Mouse (Mus musculus) lung, postnatal 14 days (tissue): Measurements from ENCODE around the gene Zfp628.

ENCODE experiments used
- DNase-seq: peaks from one replicate; pipeline ENCODE4 v3.0.0; 2021

Gene Zfp628

GRCm38 (mm10) chr7:4943223-4943815 is 28.3 kb downstream of the Zfp628 start:
- DNase-seq: peak; percentile 97

GRCm38 (mm10) chr7:4947855-4948254 is 32.8 kb downstream of the Zfp628 start:
- DNase-seq: peak; percentile 64

- DNase-seq: no peak
These were observed 33.4 kb downstream of the Zfp628 start for GRCm38 (mm10) chr7:4948386-4948785.

- DNase-seq: no peak
These were observed 35.7 kb downstream of the Zfp628 start for GRCm38 (mm10) chr7:4950561-4951342.

GRCm38 (mm10) chr7:4953815-4954445 is 38.9 kb downstream of the Zfp628 start:
- peak; percentile 45 for DNase-seq

- no peak for DNase-seq
These were observed 42.3 kb downstream of the Zfp628 start for GRCm38 (mm10) chr7:4957361-4957760.

GRCm38 (mm10) chr7:4963527-4963926 is 48.5 kb downstream of the Zfp628 start:
- DNase-seq: no peak

GRCm38 (mm10) chr7:4964272-4964671 is 49.3 kb downstream of the Zfp628 start, which contains the start of gene Sbk2:
Sbk2 (minus strand) TSS chr7:4964406.
- DNase-seq: peak; percentile 90

- DNase-seq: no peak
These were observed 50.0 kb downstream of the Zfp628 start for GRCm38 (mm10) chr7:4964988-4965387.

- no peak for DNase-seq
These were observed 56.1 kb downstream of the Zfp628 start, which contains the start of gene Sbk3 for GRCm38 (mm10) chr7:4971068-4971467. Sbk3 (minus strand) TSS chr7:4971168.
